Mouse (Mus musculus): ENCODE results near the gene Polr3g. TPM values are rescaled to one million over a fixed set of nuclear protein-coding genes. Genes with fewer than 3 reads are reported as not detected.

Gene Polr3g
- polyA plus RNA-seq, 1 experiment from 2014 or later, result 48.2 TPM

DNA sequence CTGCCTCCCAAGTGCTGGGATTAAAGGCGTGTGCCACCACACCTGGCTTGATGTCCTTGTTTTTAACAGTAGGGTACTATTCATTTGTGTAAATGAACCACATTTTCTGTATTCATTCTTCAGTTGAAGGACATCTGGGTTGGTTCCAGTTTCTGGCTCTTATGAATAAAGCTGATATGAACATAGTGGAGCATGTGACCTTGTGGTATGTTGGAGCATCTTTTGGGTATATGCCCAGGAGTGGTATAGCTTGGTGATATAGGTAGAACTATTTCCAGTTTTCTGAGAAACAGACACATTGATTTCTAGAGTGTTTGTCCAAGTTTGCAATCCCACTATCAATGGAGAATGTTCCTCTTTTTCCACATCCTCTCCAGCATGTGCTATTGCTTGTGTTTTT lies 3.1 kb upstream of the Polr3g start:
- 97% methylated on average over 1 of the region's 1 CpGs for WGBS
- Histone ChIP-seq H3K4me3 (no peak overlapping the region), H3K4me1 (peaks cover 13% of the 10 kb centered on the region), H3K36me3 (no peaks in the 10 kb centered on the region), H3K9me3 (no peaks in the 10 kb centered on the region), H3K4me2 (no peak overlapping the region), H3K27me3 (no peaks in the 10 kb centered on the region), H3K27ac (no peak overlapping the region), H3K9ac (no peak overlapping the region)
- no peak for ATAC-seq (ENCODE audit: insufficient number of reproducible peaks, low FRiP score, low TSS enrichment, low read depth)

- peak; percentile 7; the same call in 1 of the 2 replicates for ATAC-seq (ENCODE audit: insufficient number of reproducible peaks, low FRiP score, low TSS enrichment, low read depth)
- Histone ChIP-seq H3K36me3 (no peaks in the 10 kb centered on the region), H3K27ac (peak overlapping the region; percentile 92), H3K4me3 (peak overlapping the region; percentile 92), H3K4me2 (peak overlapping the region; percentile 97), H3K9me3 (no peaks in the 10 kb centered on the region), H3K4me1 (peaks cover 13% of the 10 kb centered on the region), H3K27me3 (no peaks in the 10 kb centered on the region), H3K9ac (peak overlapping the region; percentile 58)
- under 1% methylated on average over 42 of the region's 42 CpGs for WGBS
Observed at GRCm38 (mm10) chr13:81711546-81712371, 946 bp upstream of the Polr3g start.

DNA sequence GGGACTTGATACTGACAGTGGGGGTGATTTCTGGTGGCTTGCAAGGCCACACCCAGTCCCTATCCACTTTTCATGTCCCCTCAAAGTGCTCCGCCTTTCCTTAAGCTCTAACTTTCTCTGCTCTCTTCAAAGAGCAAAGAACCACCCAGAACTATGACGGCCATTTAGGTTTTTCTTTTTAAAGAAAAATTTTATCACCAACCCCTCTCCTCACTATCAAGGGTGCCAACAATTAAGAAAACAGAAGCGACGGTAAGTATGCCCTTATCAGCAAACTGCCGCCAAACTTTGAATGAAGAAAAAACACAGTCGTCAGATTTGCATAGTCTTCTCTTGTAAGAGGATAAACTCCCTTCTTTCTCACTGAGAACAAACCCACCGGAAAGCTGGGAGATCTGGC lies 547 bp downstream of the Polr3g start:
- ATAC-seq (ENCODE audit: insufficient number of reproducible peaks, low FRiP score, low TSS enrichment, low read depth), result no peak
- no peaks in the 10 kb centered on the region for H3K9me3 ChIP-seq
- H3K9ac ChIP-seq, result peak overlapping the region; percentile 58; the same call in 1 of the 2 replicates
- no peaks in the 10 kb centered on the region for H3K27me3 ChIP-seq
- H3K27ac ChIP-seq, result peak overlapping the region; percentile 92
- peaks cover 13% of the 10 kb centered on the region for H3K4me1 ChIP-seq
- WGBS, result 1% methylated on average over 7 of the region's 7 CpGs
- no peaks in the 10 kb centered on the region for H3K36me3 ChIP-seq
- H3K4me2 ChIP-seq, result peak overlapping the region; percentile 97
- peak overlapping the region; percentile 92 for H3K4me3 ChIP-seq

- Histone ChIP-seq H3K4me2 (peak overlapping the region; percentile 97), H3K9ac (no peak overlapping the region), H3K4me3 (peak overlapping the region; percentile 92), H3K4me1 (peaks cover 13% of the 10 kb centered on the region), H3K9me3 (no peaks in the 10 kb centered on the region), H3K36me3 (no peaks in the 10 kb centered on the region), H3K27ac (no peak overlapping the region), H3K27me3 (no peaks in the 10 kb centered on the region)
- 41% methylated on average over 4 of the region's 4 CpGs for WGBS
- no peak for ATAC-seq (ENCODE audit: insufficient number of reproducible peaks, low FRiP score, low TSS enrichment, low read depth)
Observed at GRCm38 (mm10) chr13:81709805-81710204, 1.0 kb downstream of the Polr3g start.

DNA sequence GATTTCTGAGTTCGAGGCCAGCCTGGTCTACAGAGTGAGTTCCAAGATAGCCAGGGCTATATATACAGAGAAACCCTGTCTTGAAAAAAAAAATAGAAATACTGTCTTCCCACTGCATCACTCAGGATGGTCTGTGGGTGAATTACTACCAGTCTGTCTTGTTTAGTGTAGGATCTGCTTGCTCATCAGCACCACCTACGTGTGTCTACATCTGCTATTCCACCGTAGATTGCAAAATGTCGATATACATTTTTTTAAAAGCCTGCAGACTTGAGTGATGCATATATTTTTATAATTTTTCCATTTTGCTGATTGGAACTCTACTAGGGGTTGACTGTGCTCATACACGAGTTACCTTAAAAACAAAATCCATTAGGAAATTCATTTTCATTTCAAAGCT lies 4.5 kb downstream of the Polr3g start:
- no peak overlapping the region for H3K4me3 ChIP-seq
- no peak for ATAC-seq (ENCODE audit: insufficient number of reproducible peaks, low FRiP score, low TSS enrichment, low read depth)
- H3K27ac ChIP-seq, result no peak overlapping the region
- WGBS, result 82% methylated on average over 5 of the region's 5 CpGs
- H3K4me1 ChIP-seq, result 0 out of 2 replicates have a peak, but pooled peaks cover 4% of the 10 kb centered on the region
- H3K4me2 ChIP-seq, result no peak overlapping the region
- H3K27me3 ChIP-seq, result no peaks in the 10 kb centered on the region
- no peaks in the 10 kb centered on the region for H3K36me3 ChIP-seq
- H3K9ac ChIP-seq, result no peak overlapping the region
- no peaks in the 10 kb centered on the region for H3K9me3 ChIP-seq

DNA sequence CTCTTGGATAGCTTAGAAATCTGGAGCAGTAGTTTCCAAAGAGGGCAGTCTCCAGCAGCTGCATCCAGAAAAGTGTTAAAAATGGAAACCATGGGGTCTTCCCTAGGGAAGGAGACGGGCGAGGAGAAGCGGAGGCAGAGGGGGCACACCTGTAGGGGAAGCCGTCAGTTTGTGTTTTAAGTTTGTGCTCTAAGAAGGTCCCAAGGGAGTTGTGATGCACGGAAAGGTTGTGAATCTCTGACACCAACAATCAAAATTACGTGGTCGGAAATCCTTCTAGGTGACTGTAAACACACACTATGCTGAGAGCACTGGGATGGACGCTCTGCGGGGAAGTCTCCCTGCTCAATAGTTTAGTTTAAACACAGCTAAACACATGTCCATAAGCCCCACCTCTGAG lies 7.2 kb downstream of the Polr3g start:
- 75% methylated on average over 9 of the region's 9 CpGs for WGBS
- no peak overlapping the region for H3K27ac ChIP-seq
- no peaks in the 10 kb centered on the region for H3K27me3 ChIP-seq
- H3K4me3 ChIP-seq, result no peak overlapping the region
- no peaks in the 10 kb centered on the region for H3K36me3 ChIP-seq
- no peak for ATAC-seq (ENCODE audit: insufficient number of reproducible peaks, low FRiP score, low TSS enrichment, low read depth)
- H3K9me3 ChIP-seq, result no peaks in the 10 kb centered on the region
- H3K9ac ChIP-seq, result no peak overlapping the region
- no peak overlapping the region for H3K4me2 ChIP-seq
- H3K4me1 ChIP-seq, result no peaks in the 10 kb centered on the region

DNA sequence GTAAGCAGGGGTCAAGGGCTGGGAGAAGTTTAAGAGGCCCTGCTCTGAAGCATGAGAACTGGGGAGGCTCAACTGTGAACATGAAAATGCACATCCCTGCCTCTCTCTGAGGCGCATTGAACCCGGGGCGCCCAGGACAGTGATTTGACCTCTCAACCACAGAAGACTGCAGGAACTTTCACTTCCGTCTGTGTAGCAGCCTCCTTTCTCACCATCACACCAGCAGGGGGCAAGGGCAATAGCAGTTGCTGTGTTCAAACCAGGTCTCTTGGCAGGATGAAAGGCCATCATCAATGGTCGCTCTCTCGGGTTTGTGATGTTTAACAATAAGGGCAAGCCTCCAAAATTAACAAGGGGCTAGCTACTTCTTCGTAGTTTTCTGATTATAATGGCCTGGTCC lies 7.7 kb downstream of the Polr3g start:
- no peaks in the 10 kb centered on the region for H3K27me3 ChIP-seq
- no peak for ATAC-seq (ENCODE audit: insufficient number of reproducible peaks, low FRiP score, low TSS enrichment, low read depth)
- H3K27ac ChIP-seq, result no peak overlapping the region
- peaks cover 3% of the 10 kb centered on the region; the same call in 1 of the 2 replicates for H3K36me3 ChIP-seq
- H3K9me3 ChIP-seq, result no peaks in the 10 kb centered on the region
- no peak overlapping the region for H3K4me2 ChIP-seq
- no peak overlapping the region for H3K9ac ChIP-seq
- H3K4me3 ChIP-seq, result no peak overlapping the region
- 79% methylated on average over 7 of the region's 7 CpGs for WGBS
- no peaks in the 10 kb centered on the region for H3K4me1 ChIP-seq

GRCm38 (mm10) chr13:81694446-81694845 lies 16.4 kb downstream of the Polr3g start:
- Histone ChIP-seq H3K27me3 (no peaks in the 10 kb centered on the region), H3K9ac (no peak overlapping the region), H3K9me3 (no peaks in the 10 kb centered on the region), H3K36me3 (peaks cover 10% of the 10 kb centered on the region; the same call in 1 of the 2 replicates), H3K4me2 (no peak overlapping the region), H3K4me1 (no peaks in the 10 kb centered on the region), H3K27ac (no peak overlapping the region), H3K4me3 (no peak overlapping the region)
- no peak for ATAC-seq (ENCODE audit: insufficient number of reproducible peaks, low FRiP score, low TSS enrichment, low read depth)
- WGBS, result 93% methylated on average over 12 of the region's 12 CpGs

DNA sequence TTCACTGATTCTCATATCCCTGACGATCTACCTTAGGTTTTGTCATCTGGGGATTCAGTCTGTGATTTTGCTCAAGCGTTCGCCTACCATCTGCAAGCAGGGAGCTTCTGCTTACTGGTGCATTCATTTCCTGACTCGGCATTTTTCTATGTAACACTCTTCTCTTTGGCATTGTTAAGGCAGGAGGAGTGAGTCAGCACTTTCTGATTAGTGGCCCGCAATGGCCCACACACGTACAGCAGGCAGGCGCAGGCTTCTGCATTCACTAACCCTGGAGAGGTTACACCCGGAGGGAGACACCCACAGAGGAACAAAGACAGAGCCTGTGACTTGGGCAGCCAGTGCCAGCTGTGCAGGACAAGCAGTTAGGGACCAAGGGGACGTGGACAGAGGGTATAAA lies 19.2 kb downstream of the Polr3g start:
- Histone ChIP-seq H3K4me3 (no peak overlapping the region), H3K9me3 (no peaks in the 10 kb centered on the region), H3K4me2 (no peak overlapping the region), H3K36me3 (0 out of 2 replicates have a peak, but pooled peaks cover 7% of the 10 kb centered on the region), H3K4me1 (no peaks in the 10 kb centered on the region), H3K27ac (no peak overlapping the region), H3K9ac (no peak overlapping the region), H3K27me3 (no peaks in the 10 kb centered on the region)
- 73% methylated on average over 9 of the region's 9 CpGs for WGBS
- no peak for ATAC-seq (ENCODE audit: insufficient number of reproducible peaks, low FRiP score, low TSS enrichment, low read depth)

- H3K9ac ChIP-seq, result no peak overlapping the region
- no peak for ATAC-seq (ENCODE audit: insufficient number of reproducible peaks, low FRiP score, low TSS enrichment, low read depth)
- 0 out of 2 replicates have a peak, but pooled peaks cover 7% of the 10 kb centered on the region for H3K36me3 ChIP-seq
- WGBS, result 74% methylated on average over 10 of the region's 10 CpGs
- no peak overlapping the region for H3K27ac ChIP-seq
- H3K9me3 ChIP-seq, result no peaks in the 10 kb centered on the region
- no peaks in the 10 kb centered on the region for H3K27me3 ChIP-seq
- H3K4me3 ChIP-seq, result no peak overlapping the region
- H3K4me1 ChIP-seq, result no peaks in the 10 kb centered on the region
- H3K4me2 ChIP-seq, result no peak overlapping the region
Observed at GRCm38 (mm10) chr13:81690477-81690876, 20.3 kb downstream of the Polr3g start.

DNA sequence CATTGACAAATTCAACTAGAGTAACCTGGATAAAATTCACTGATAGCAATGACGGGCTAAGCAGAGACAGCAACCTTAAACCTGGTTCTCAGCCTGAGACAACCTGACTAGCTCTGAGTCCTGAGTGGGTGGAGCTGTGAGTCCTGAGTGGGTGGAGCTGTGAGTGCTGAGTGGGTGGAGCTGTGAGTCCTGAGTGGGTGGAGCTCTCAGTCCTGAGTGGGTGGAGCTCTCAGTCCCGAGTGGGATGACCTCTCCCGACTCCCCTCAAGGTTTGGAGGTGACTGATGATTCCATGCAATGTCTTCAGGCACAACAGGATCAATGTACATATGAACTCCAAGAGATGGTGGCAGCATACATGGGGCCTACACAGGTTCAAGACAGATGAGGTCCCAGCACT lies 21.2 kb downstream of the Polr3g start:
- no peak overlapping the region for H3K4me3 ChIP-seq
- H3K4me2 ChIP-seq, result no peak overlapping the region
- H3K4me1 ChIP-seq, result no peaks in the 10 kb centered on the region
- no peaks in the 10 kb centered on the region for H3K9me3 ChIP-seq
- WGBS, result 91% methylated on average over 3 of the region's 3 CpGs
- 0 out of 2 replicates have a peak, but pooled peaks cover 7% of the 10 kb centered on the region for H3K36me3 ChIP-seq
- no peak overlapping the region for H3K27ac ChIP-seq
- no peak for ATAC-seq (ENCODE audit: insufficient number of reproducible peaks, low FRiP score, low TSS enrichment, low read depth)
- H3K27me3 ChIP-seq, result no peaks in the 10 kb centered on the region
- no peak overlapping the region for H3K9ac ChIP-seq

DNA sequence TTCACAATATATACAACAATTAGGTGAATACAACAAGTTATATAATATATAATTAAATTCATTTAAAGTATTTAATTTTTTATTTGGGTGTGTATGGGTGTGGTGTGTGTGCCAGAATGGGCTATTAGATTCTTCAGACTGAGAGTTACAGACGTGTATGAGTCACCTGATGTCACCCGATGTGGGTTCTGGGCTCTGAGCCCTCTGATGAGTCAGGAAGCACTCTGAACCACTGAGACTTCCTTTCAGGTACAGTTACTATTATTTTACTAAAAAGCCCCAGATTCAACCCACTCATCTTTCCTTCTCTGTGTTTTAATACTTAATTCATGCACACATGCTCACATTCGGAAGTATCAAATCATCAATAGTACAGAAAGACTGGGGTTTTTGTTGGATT lies 25.9 kb downstream of the Polr3g start:
- no peaks in the 10 kb centered on the region for H3K9me3 ChIP-seq
- no peaks in the 10 kb centered on the region for H3K4me1 ChIP-seq
- H3K27me3 ChIP-seq, result no peaks in the 10 kb centered on the region
- H3K27ac ChIP-seq, result no peak overlapping the region
- H3K4me3 ChIP-seq, result no peak overlapping the region
- no peak overlapping the region for H3K4me2 ChIP-seq
- ATAC-seq (ENCODE audit: insufficient number of reproducible peaks, low FRiP score, low TSS enrichment, low read depth), result no peak
- H3K9ac ChIP-seq, result no peak overlapping the region
- WGBS, result 85% methylated on average over 3 of the region's 3 CpGs
- H3K36me3 ChIP-seq, result 0 out of 2 replicates have a peak, but pooled peaks cover 9% of the 10 kb centered on the region
